Mouse (Mus musculus): ENCODE measurements around the gene Ascc1. TPM values are rescaled to one million over a fixed set of nuclear protein-coding genes. Genes with fewer than 3 reads are reported as not detected.

The Ascc1 gene
- polyA plus RNA-seq, 1 experiment: 24.1 TPM

GRCm38 (mm10) chr10:60077226-60077625 lies 74.6 kb downstream of the Ascc1 start:
- H3K4me3 ChIP-seq (ENCODE audit: insufficient read depth, poor library complexity, severe bottlenecking): no peak overlapping the region
- H3K27me3 ChIP-seq (ENCODE audit: control insufficient read depth, insufficient read depth, insufficient read length): no peaks in the 10 kb centered on the region
- H3K36me3 ChIP-seq (ENCODE audit: control insufficient read depth, insufficient read depth): no peaks in the 10 kb centered on the region
- no peak overlapping the region for H3ac ChIP-seq (ENCODE audit: control insufficient read depth, insufficient read length, low read depth)
- no peaks in the 10 kb centered on the region for H3K79me2 ChIP-seq (ENCODE audit: control insufficient read depth, insufficient read depth)
- no peaks in the 10 kb centered on the region for H3K79me3 ChIP-seq (ENCODE audit: low read depth)
- TF ChIP-seq MYOD1 (IDR thresholded peaks at IDR 0.05; ENCODE audit: control insufficient read depth, insufficient read length, low read depth): peak; percentile 41
- no peak for TF ChIP-seq MAX (IDR thresholded peaks at IDR 0.05)

GRCm38 (mm10) chr10:60077736-60078560 lies 75.3 kb downstream of the Ascc1 start:
- H3K4me3 ChIP-seq (ENCODE audit: insufficient read depth, poor library complexity, severe bottlenecking): no peak overlapping the region
- H3K79me3 ChIP-seq (ENCODE audit: low read depth): no peaks in the 10 kb centered on the region
- H3K36me3 ChIP-seq (ENCODE audit: control insufficient read depth, insufficient read depth): no peaks in the 10 kb centered on the region
- H3ac ChIP-seq (ENCODE audit: control insufficient read depth, insufficient read length, low read depth): no peak overlapping the region
- no peaks in the 10 kb centered on the region for H3K27me3 ChIP-seq (ENCODE audit: control insufficient read depth, insufficient read depth, insufficient read length)
- no peaks in the 10 kb centered on the region for H3K79me2 ChIP-seq (ENCODE audit: control insufficient read depth, insufficient read depth)
- TF ChIP-seq MYOG (IDR thresholded peaks at IDR 0.05; ENCODE audit: control insufficient read depth, extremely low read depth, insufficient read length) (no peak), MYOD1 (IDR thresholded peaks at IDR 0.05; ENCODE audit: control insufficient read depth, insufficient read length, low read depth) (no peak), CEBPB (IDR thresholded peaks at IDR 0.05; ENCODE audit: low read depth) (no peak), CTCF (IDR thresholded peaks at IDR 0.05; ENCODE audit: control insufficient read depth, insufficient read depth, insufficient read length) (no peak), FOSL1 (IDR thresholded peaks at IDR 0.05; ENCODE audit: insufficient read depth, low read length, poor library complexity, severe bottlenecking) (no peak), USF1 (IDR thresholded peaks at IDR 0.05; ENCODE audit: low read depth) (no peak), MAX (IDR thresholded peaks at IDR 0.05) (no peak)

- Histone ChIP-seq H3K79me3 (ENCODE audit: low read depth) (no peaks in the 10 kb centered on the region), H3K36me3 (ENCODE audit: control insufficient read depth, insufficient read depth) (no peaks in the 10 kb centered on the region), H3K79me2 (ENCODE audit: control insufficient read depth, insufficient read depth) (no peaks in the 10 kb centered on the region), H3ac (ENCODE audit: control insufficient read depth, insufficient read length, low read depth) (no peak overlapping the region), H3K27me3 (ENCODE audit: control insufficient read depth, insufficient read depth, insufficient read length) (no peaks in the 10 kb centered on the region), H3K4me3 (ENCODE audit: insufficient read depth, poor library complexity, severe bottlenecking) (no peak overlapping the region)
- TF ChIP-seq FOSL1 (IDR thresholded peaks at IDR 0.05; ENCODE audit: insufficient read depth, low read length, poor library complexity, severe bottlenecking) (peak; percentile 46), MYOG (IDR thresholded peaks at IDR 0.05; ENCODE audit: control insufficient read depth, extremely low read depth, insufficient read length) (no peak), MYOD1 (IDR thresholded peaks at IDR 0.05; ENCODE audit: control insufficient read depth, insufficient read length, low read depth) (peak; percentile 90)
Measured at GRCm38 (mm10) chr10:60078561-60078917, 75.9 kb downstream of the Ascc1 start.

GRCm38 (mm10) chr10:60080171-60080570 lies 77.6 kb downstream of the Ascc1 start:
- H3K4me3 ChIP-seq (ENCODE audit: insufficient read depth, poor library complexity, severe bottlenecking): no peak overlapping the region
- H3K27me3 ChIP-seq (ENCODE audit: control insufficient read depth, insufficient read depth, insufficient read length): no peaks in the 10 kb centered on the region
- no peaks in the 10 kb centered on the region for H3K79me3 ChIP-seq (ENCODE audit: low read depth)
- H3ac ChIP-seq (ENCODE audit: control insufficient read depth, insufficient read length, low read depth): no peak overlapping the region
- H3K79me2 ChIP-seq (ENCODE audit: control insufficient read depth, insufficient read depth): no peaks in the 10 kb centered on the region
- no peaks in the 10 kb centered on the region for H3K36me3 ChIP-seq (ENCODE audit: control insufficient read depth, insufficient read depth)
- no peak for TF ChIP-seq MYOG (IDR thresholded peaks at IDR 0.05; ENCODE audit: control insufficient read depth, extremely low read depth, insufficient read length)
- TF ChIP-seq USF1 (IDR thresholded peaks at IDR 0.05; ENCODE audit: low read depth): no peak
- TF ChIP-seq MYOD1 (IDR thresholded peaks at IDR 0.05; ENCODE audit: control insufficient read depth, insufficient read length, low read depth): no peak
- no peak for TF ChIP-seq MAX (IDR thresholded peaks at IDR 0.05)
- no peak for TF ChIP-seq FOSL1 (IDR thresholded peaks at IDR 0.05; ENCODE audit: insufficient read depth, low read length, poor library complexity, severe bottlenecking)
- TF ChIP-seq CTCF (IDR thresholded peaks at IDR 0.05; ENCODE audit: control insufficient read depth, insufficient read depth, insufficient read length): no peak
- TF ChIP-seq CEBPB (IDR thresholded peaks at IDR 0.05; ENCODE audit: low read depth): no peak

GRCm38 (mm10) chr10:60080601-60080981 lies 78.0 kb downstream of the Ascc1 start:
- Histone ChIP-seq H3K4me3 (ENCODE audit: insufficient read depth, poor library complexity, severe bottlenecking) (no peak overlapping the region), H3K79me3 (ENCODE audit: low read depth) (no peaks in the 10 kb centered on the region), H3ac (ENCODE audit: control insufficient read depth, insufficient read length, low read depth) (no peak overlapping the region), H3K36me3 (ENCODE audit: control insufficient read depth, insufficient read depth) (no peaks in the 10 kb centered on the region), H3K79me2 (ENCODE audit: control insufficient read depth, insufficient read depth) (no peaks in the 10 kb centered on the region), H3K27me3 (ENCODE audit: control insufficient read depth, insufficient read depth, insufficient read length) (no peaks in the 10 kb centered on the region)
- TF ChIP-seq USF1 (IDR thresholded peaks at IDR 0.05; ENCODE audit: low read depth) (no peak), FOSL1 (IDR thresholded peaks at IDR 0.05; ENCODE audit: insufficient read depth, low read length, poor library complexity, severe bottlenecking) (no peak), MYOG (IDR thresholded peaks at IDR 0.05; ENCODE audit: control insufficient read depth, extremely low read depth, insufficient read length) (no peak), CTCF (IDR thresholded peaks at IDR 0.05; ENCODE audit: control insufficient read depth, insufficient read depth, insufficient read length) (no peak), MAX (IDR thresholded peaks at IDR 0.05) (no peak), MYOD1 (IDR thresholded peaks at IDR 0.05; ENCODE audit: control insufficient read depth, insufficient read length, low read depth) (no peak), CEBPB (IDR thresholded peaks at IDR 0.05; ENCODE audit: low read depth) (no peak)

Measured in C2C12 (cell line).